Mouse (Mus musculus) lung, postnatal 4 days (tissue): ENCODE data around the gene Cggbp1.
"Not testable (repeated sequence)": the region's sequence is repeated elsewhere in the genome, so short reads cannot be mapped to it uniquely, and the experiment has no call there.

Experiments
- DNase-seq, 2 experiments: peaks; one replicate each; pipeline ENCODE4 v3.0.0; 2021

Cggbp1 gene

GRCm38 (mm10) chr16:64851563-64852362 lies at the start of gene Cggbp1, which contains the start of gene Zfp654:
Gene Cggbp1, plus strand, starts transcription at chr16:64851996.
Gene Zfp654, minus strand, starts transcription at chr16:64851652.
- peak; percentile 100 for DNase-seq

- DNase-seq: no peak
Measured at GRCm38 (mm10) chr16:64803041-64803440, 48.8 kb upstream of the Cggbp1 start.

GRCm38 (mm10) chr16:64817094-64817765 lies 34.6 kb upstream of the Cggbp1 start:
- DNase-seq: no peak

GRCm38 (mm10) chr16:64823890-64824289 lies 27.9 kb upstream of the Cggbp1 start:
- no peak for DNase-seq

GRCm38 (mm10) chr16:64824474-64824873 lies 27.3 kb upstream of the Cggbp1 start:
- DNase-seq: no peak

GRCm38 (mm10) chr16:64830291-64830690 lies 21.5 kb upstream of the Cggbp1 start:
- DNase-seq: peak; percentile 9 to 35

- no peak for DNase-seq
Measured at GRCm38 (mm10) chr16:64835996-64836545, 15.7 kb upstream of the Cggbp1 start.

GRCm38 (mm10) chr16:64836709-64837108 lies 15.1 kb upstream of the Cggbp1 start:
- no peak for DNase-seq

- no peak for DNase-seq
Measured at GRCm38 (mm10) chr16:64841481-64842373, 10.1 kb upstream of the Cggbp1 start.

GRCm38 (mm10) chr16:64842374-64842729 lies 9.4 kb upstream of the Cggbp1 start:
- DNase-seq: no peak

- no peak for DNase-seq
Measured at GRCm38 (mm10) chr16:64845947-64846346, 5.8 kb upstream of the Cggbp1 start.

- peak; percentile 35 to 37 for DNase-seq
Measured at GRCm38 (mm10) chr16:64850287-64851084, 1.3 kb upstream of the Cggbp1 start.

- DNase-seq: no peak
Measured at GRCm38 (mm10) chr16:64851085-64851562, 672 bp upstream of the Cggbp1 start.

- peak; percentile 53 to 68 for DNase-seq
Measured at GRCm38 (mm10) chr16:64852441-64852871, 660 bp downstream of the Cggbp1 start.

- no peak for DNase-seq
Measured at GRCm38 (mm10) chr16:64852891-64853290, 1.1 kb downstream of the Cggbp1 start.

GRCm38 (mm10) chr16:64856946-64857345 lies 5.2 kb downstream of the Cggbp1 start:
- DNase-seq: no peak

- not testable (repeated sequence) for DNase-seq
Measured at GRCm38 (mm10) chr16:64865841-64866240, 14.0 kb downstream of the Cggbp1 start.

GRCm38 (mm10) chr16:64868613-64869012 lies 16.8 kb downstream of the Cggbp1 start:
- peak in 1 of 2 experiments; percentile 29 for DNase-seq

- no peak for DNase-seq
Measured at GRCm38 (mm10) chr16:64869621-64870020, 17.8 kb downstream of the Cggbp1 start.

- DNase-seq: peak in 1 of 2 experiments; percentile 9
Measured at GRCm38 (mm10) chr16:64872296-64872695, 20.5 kb downstream of the Cggbp1 start.

GRCm38 (mm10) chr16:64872841-64873240 lies 21.0 kb downstream of the Cggbp1 start:
- no peak for DNase-seq
